Mouse (Mus musculus) kidney, postnatal 0 days (tissue): ENCODE results near the gene Fgfr2. TPM values are rescaled to one million over a fixed set of nuclear protein-coding genes. Genes with fewer than 3 reads are reported as not detected.

Experiments
- ATAC-seq: fragments of 200-750 bp; cut with Nextera tagmentation; replicated peaks from 2 replicates; pipeline ENCODE4 v1.8.0; 2017; ENCODE audit warnings: low read depth, moderate number of reproducible peaks, moderate TSS enrichment, moderate library complexity; ENCODE audit not compliant: low FRiP score
- DNase-seq: peaks from one replicate; pipeline ENCODE4 v3.0.0-alpha.2; 2016; ENCODE audit warnings: low spot score
- H3K27ac ChIP-seq: fragments of 300-500 bp; sonication (generic); 2 replicates; pipeline ENCODE4 v1.5.1; 2014; ENCODE audit warnings: mild to moderate bottlenecking
- H3K27me3 ChIP-seq: fragments of 300-500 bp; sonication (generic); 2 replicates; pipeline ENCODE4 v1.6.1; 2014; ENCODE audit warnings: low read length, mixed read lengths; ENCODE audit not compliant: insufficient read depth
- H3K36me3 ChIP-seq: fragments of 300-500 bp; sonication (generic); 2 replicates; pipeline ENCODE4 v1.6.1; 2014; ENCODE audit warnings: low read length, mixed read lengths; ENCODE audit not compliant: insufficient read depth
- H3K4me1 ChIP-seq: fragments of 300-500 bp; sonication (generic); replicated peaks from 2 replicates; pipeline ENCODE4 v1.6.1; 2014; ENCODE audit warnings: antibody characterized with exemption, low read length, mixed read lengths; ENCODE audit not compliant: insufficient read depth
- H3K4me2 ChIP-seq: fragments of 300-500 bp; sonication (generic); 2 replicates; pipeline ENCODE4 v1.6.1; 2014; ENCODE audit warnings: mild to moderate bottlenecking, low read length, moderate library complexity, mixed read lengths
- H3K4me3 ChIP-seq: fragments of 300-500 bp; sonication (generic); replicated peaks from 2 replicates; pipeline ENCODE4 v1.5.1; 2014; ENCODE audit warnings: low read depth, low read length
- H3K9ac ChIP-seq: fragments of 300-500 bp; sonication (generic); 2 replicates; pipeline ENCODE4 v1.6.1; 2014; ENCODE audit warnings: low read depth, low read length
- H3K9me3 ChIP-seq: fragments of 300-500 bp; sonication (generic); replicated peaks from 2 replicates; pipeline ENCODE4 v1.6.1; 2016; ENCODE audit warnings: low read length, inconsistent platforms, mixed read lengths
- CTCF ChIP-seq: IDR thresholded peaks from 2 replicates; pipeline ENCODE4 v1.5.1; 2016; ENCODE audit warnings: antibody characterized with exemption, low read depth, mild to moderate bottlenecking, moderate library complexity
- WGBS: fragments of 180-500 bp; shearing (Covaris S2); extraction: QIAGEN DNeasy Blood & Tissue Kit; methylation state at CpG from one replicate; pipeline ENCODE4 v1.1.7; 2014; 5-methylcytosine and 5-hydroxymethylcytosine counted together
- polyA plus RNA-seq: library from polyadenylated mRNA; unstranded; fragments of >200 nt; fragmentation: Nextera tagmentation; extraction: Ambion mirVana; gene quantifications from 2 replicates; pipeline ENCODE4 v1.2.1, GENCODE M21; 2015

Gene Fgfr2
- polyA plus RNA-seq, 1 experiment from 2014 or later: 79.8 TPM

DNA sequence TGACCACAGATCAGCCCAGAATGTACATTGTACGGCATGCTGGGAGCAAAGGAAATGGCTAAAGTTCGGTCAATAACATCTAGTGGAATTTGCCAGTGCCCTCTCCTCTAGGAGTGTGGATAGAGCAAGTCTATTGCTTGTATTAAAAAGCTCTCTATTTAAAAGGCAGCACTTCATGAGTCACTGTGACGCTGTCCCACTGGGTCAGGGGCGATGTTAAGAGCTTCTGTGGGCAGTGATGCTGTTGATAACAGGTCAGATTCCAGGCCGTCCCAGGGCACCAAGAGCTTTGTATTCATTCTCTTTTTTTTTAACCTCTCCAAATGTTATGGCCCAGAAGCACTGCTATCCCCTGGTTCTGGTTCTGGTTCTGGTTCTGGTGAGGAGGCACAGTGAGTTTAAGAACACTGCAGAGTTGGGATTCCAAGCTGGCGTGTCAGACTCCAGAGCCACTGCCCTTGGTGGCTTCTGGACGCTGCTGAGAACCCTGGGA lies 2366.8 kb downstream of the Fgfr2 start:
- H3K36me3 ChIP-seq: peaks cover 19% of the 10 kb centered on the region
- 0 out of 2 replicates have a peak, but pooled peaks cover 3% of the 10 kb centered on the region for H3K4me1 ChIP-seq
- 59% methylated on average over 7 of the region's 7 CpGs for WGBS
- DNase-seq (no peak), ATAC-seq (no peak)
- H3K9ac ChIP-seq: no peak overlapping the region
- peak overlapping the region; percentile 68 for H3K27ac ChIP-seq
- H3K9me3 ChIP-seq: no peaks in the 10 kb centered on the region
- no peak overlapping the region for H3K4me2 ChIP-seq
- H3K27me3 ChIP-seq: no peaks in the 10 kb centered on the region
- H3K4me3 ChIP-seq: no peak overlapping the region
- no peak for TF ChIP-seq CTCF

DNA sequence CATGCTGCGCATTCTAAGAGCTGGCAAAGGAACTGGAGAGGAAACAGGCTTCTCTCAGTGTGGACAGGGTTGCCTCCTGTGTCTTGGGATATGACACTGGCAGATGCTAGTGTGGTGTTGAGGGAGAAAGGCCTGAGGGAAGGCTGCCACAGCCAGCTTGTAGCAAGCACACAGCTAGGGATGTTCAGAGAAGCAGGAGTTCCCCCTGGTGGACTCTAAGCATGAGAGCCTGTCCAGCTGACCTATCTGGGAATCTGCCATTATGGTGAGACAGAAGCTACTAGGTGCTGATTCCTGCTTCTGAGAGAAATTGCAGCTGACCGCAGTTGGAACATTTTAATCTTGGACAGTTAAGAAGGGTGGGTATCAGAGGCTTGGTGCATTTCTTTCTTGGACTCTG lies 2368.4 kb downstream of the Fgfr2 start:
- Histone ChIP-seq H3K9ac (no peak overlapping the region), H3K36me3 (peaks cover 27% of the 10 kb centered on the region), H3K4me2 (no peak overlapping the region), H3K4me1 (0 out of 2 replicates have a peak, but pooled peaks cover 3% of the 10 kb centered on the region), H3K9me3 (no peaks in the 10 kb centered on the region), H3K27ac (no peak overlapping the region), H3K4me3 (no peak overlapping the region), H3K27me3 (no peaks in the 10 kb centered on the region)
- WGBS: 89% methylated on average over 2 of the region's 2 CpGs
- TF ChIP-seq CTCF: peak; percentile 75
- peak; percentile 42; the same call in 1 of the 2 replicates for ATAC-seq
- peak; percentile 77 for DNase-seq

DNA sequence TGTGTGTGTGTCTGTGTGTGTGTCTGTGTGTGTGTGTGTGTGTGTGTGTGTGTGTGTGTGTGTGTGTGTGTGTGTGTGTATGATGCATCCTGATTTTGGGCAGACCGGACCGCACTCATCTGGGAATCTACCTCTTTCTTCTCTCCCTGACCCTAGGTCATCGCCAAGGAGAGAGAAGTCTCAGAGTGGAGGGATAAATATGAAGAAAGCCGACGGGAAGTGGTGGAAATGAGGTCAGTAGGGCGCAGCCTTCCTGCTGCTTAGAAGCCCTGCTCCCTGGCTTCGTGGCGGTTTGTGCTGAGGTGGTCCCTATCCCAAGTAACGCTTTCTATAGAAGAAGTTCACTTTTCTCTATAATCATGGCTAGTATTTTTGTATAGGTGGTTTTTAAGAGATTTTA lies 2371.5 kb downstream of the Fgfr2 start:
- Histone ChIP-seq H3K9me3 (no peaks in the 10 kb centered on the region), H3K4me2 (no peak overlapping the region), H3K27ac (no peak overlapping the region), H3K27me3 (no peaks in the 10 kb centered on the region), H3K4me1 (0 out of 2 replicates have a peak, but pooled peaks cover 3% of the 10 kb centered on the region), H3K36me3 (peaks cover 22% of the 10 kb centered on the region), H3K9ac (no peak overlapping the region), H3K4me3 (no peak overlapping the region)
- DNase-seq (no peak), ATAC-seq (no peak)
- WGBS: 70% methylated on average over 9 of the region's 9 CpGs
- TF ChIP-seq CTCF: no peak

DNA sequence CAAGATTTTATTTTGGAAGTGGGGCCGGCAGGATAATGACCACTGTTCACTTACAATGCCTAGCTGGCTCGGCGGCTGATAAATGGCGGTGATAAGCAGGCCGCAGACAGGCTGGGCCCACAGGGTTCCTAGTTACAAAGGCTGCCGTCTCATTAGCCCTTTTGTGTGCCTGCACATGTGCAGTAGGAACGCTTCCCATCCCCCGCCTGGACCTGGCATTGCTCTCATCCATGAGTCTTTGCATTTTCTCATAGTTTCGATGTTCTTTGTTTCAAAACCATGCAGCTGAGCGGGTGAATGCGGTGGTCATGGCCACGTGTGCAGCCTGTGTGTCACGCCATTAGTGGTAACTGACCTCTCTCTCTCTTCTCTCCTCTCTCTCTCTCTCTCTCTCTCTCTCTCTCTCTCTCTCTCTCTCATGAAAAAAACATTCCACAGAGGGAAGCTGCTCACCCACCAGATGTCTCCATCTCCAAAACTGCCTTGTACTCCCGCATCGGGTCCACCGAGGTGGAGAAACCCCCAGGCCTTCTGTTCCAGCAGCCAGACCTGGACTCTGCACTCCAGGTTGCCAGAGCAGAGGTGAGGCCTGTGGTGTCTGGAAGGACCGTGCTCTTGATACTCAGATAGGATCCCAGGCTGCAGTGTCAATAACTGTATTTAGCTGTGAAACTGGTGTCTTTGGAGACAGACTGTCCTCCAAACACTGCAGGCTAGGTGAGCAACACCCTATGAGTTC lies 2372.2 kb downstream of the Fgfr2 start:
- no peak for ATAC-seq
- WGBS: 76% methylated on average over 17 of the region's 17 CpGs
- peaks cover 30% of the 10 kb centered on the region for H3K36me3 ChIP-seq
- H3K9ac ChIP-seq: no peak overlapping the region
- H3K27ac ChIP-seq: no peak overlapping the region
- no peak overlapping the region for H3K4me2 ChIP-seq
- DNase-seq: no peak
- H3K4me3 ChIP-seq: no peak overlapping the region
- no peaks in the 10 kb centered on the region for H3K4me1 ChIP-seq
- no peaks in the 10 kb centered on the region for H3K27me3 ChIP-seq
- TF ChIP-seq CTCF: no peak
- no peaks in the 10 kb centered on the region for H3K9me3 ChIP-seq

DNA sequence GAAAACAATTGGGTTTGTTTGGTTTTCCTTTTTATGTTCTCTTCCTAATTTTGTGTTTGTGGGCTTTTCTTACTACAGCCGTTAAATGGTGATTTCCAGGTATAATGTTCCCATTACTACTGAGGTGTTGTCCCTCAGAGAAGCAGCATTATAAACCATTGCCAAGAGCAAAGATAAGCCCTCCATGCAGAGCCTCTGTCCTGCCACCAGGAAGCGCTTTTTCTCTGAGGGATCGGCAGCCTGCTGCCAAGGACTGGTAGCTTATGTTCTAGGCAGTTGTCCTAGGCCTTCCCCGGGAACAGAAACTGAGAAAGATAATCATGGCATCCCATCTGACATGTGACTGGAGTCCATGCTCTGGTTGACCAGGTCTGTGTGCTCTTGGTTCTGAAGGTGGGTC lies 2374.0 kb downstream of the Fgfr2 start:
- H3K9ac ChIP-seq: no peak overlapping the region
- no peaks in the 10 kb centered on the region for H3K9me3 ChIP-seq
- H3K4me3 ChIP-seq: no peak overlapping the region
- H3K4me1 ChIP-seq: no peaks in the 10 kb centered on the region
- H3K27me3 ChIP-seq: no peaks in the 10 kb centered on the region
- 89% methylated on average over 4 of the region's 4 CpGs for WGBS
- H3K36me3 ChIP-seq: peaks cover 36% of the 10 kb centered on the region
- DNase-seq (no peak), ATAC-seq (no peak)
- H3K4me2 ChIP-seq: no peak overlapping the region
- no peak overlapping the region for H3K27ac ChIP-seq
- no peak; the same call in 1 of the 2 replicates for TF ChIP-seq CTCF

DNA sequence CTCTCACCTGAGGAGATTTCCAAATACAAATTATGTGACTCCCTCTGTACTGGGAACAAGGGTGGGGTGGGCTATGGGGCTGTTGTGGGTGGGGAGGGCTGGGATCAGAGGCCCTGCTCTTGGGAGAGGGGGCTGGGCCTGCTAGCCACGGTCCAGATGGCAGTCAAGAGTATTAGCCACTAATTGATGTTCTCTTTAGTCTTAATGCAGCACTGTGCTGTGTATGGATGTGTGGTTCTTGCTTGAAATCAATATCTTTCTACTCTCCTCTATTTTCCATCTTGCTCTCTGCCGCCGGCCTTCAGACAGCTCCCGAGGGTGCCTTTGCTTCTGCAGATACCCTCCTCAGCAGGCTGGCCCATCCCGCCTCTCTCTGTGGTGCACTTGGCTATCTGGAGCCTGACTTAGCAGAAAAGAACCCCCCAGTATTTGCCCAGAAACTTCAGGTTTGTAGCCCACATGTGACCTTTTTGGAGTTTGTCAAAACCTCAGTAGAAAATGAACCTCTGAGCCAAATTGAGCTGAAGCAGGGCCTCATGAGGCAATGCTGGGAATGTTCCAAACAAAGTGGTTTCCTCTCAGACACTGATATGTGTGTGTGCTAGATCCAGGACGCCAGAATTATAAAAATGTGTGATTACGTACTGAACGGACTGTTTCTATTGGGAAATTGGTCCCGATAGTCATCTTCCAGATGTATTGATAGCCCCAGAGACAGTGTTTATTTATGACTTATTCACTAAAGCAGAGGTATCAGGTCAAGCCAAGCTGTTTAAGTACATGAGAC lies 2379.7 kb downstream of the Fgfr2 start:
- TF ChIP-seq CTCF: no peak
- Histone ChIP-seq H3K9ac (no peak overlapping the region), H3K27me3 (no peaks in the 10 kb centered on the region), H3K4me1 (no peaks in the 10 kb centered on the region), H3K36me3 (peaks cover 49% of the 10 kb centered on the region), H3K4me3 (no peak overlapping the region), H3K27ac (no peak overlapping the region), H3K4me2 (no peak overlapping the region), H3K9me3 (no peaks in the 10 kb centered on the region)
- ATAC-seq (no peak), DNase-seq (no peak)
- WGBS: 86% methylated on average over 9 of the region's 9 CpGs
